Mouse (Mus musculus) kidney, embryonic 15.5 days (tissue): Measurements from ENCODE around the gene Nppb. TPM values are rescaled to one million over a fixed set of nuclear protein-coding genes. Genes with fewer than 3 reads are reported as not detected.

Source experiments
- ATAC-seq: fragments of 200-750 bp; cut with Nextera tagmentation; replicated peaks from 2 replicates; pipeline ENCODE4 v1.8.0; 2017; ENCODE audit warnings: moderate TSS enrichment; ENCODE audit not compliant: low FRiP score
- H3K27ac ChIP-seq: fragments of 300-500 bp; sonication (generic); 2 replicates; pipeline ENCODE4 v1.5.1; 2015; ENCODE audit warnings: mild to moderate bottlenecking, inconsistent platforms
- H3K27me3 ChIP-seq: fragments of 300-500 bp; sonication (generic); 2 replicates; pipeline ENCODE4 v1.6.1; 2015; ENCODE audit warnings: inconsistent platforms
- H3K36me3 ChIP-seq: fragments of 300-500 bp; sonication (generic); 2 replicates; pipeline ENCODE4 v1.6.1; 2015; ENCODE audit warnings: inconsistent platforms
- H3K4me1 ChIP-seq: fragments of 300-500 bp; sonication (generic); 2 replicates; pipeline ENCODE4 v1.6.1; 2015; ENCODE audit warnings: inconsistent platforms
- H3K4me2 ChIP-seq: fragments of 300-500 bp; sonication (generic); 2 replicates; pipeline ENCODE4 v1.6.1; 2015; ENCODE audit warnings: moderate library complexity, mild to moderate bottlenecking, inconsistent platforms
- H3K4me3 ChIP-seq: fragments of 300-500 bp; sonication (generic); replicated peaks from 2 replicates; pipeline ENCODE4 v1.5.1; 2015; ENCODE audit warnings: mild to moderate bottlenecking, inconsistent platforms
- H3K9ac ChIP-seq: fragments of 300-500 bp; sonication (generic); 2 replicates; pipeline ENCODE4 v1.6.1; 2015; ENCODE audit warnings: mild to moderate bottlenecking, inconsistent platforms
- H3K9me3 ChIP-seq: fragments of 300-500 bp; sonication (generic); replicated peaks from 2 replicates; pipeline ENCODE4 v1.6.1; 2016; ENCODE audit warnings: inconsistent platforms
- WGBS: fragments of 180-500 bp; shearing (Covaris S2); methylation state at CpG from one replicate; pipeline ENCODE4 v1.1.7; 2015; ENCODE audit warnings: mixed read lengths; 5-methylcytosine and 5-hydroxymethylcytosine counted together
- polyA plus RNA-seq: library from polyadenylated mRNA; unstranded; fragments of >200 nt; fragmentation: Nextera tagmentation; extraction: Ambion mirVana; gene quantifications from 2 replicates; pipeline ENCODE4 v1.2.1, GENCODE M21; 2015

Gene Nppb
- polyA plus RNA-seq, 1 experiment from 2014 or later: not detected

GRCm38 (mm10) chr4:147979441-147979860, 6.1 kb upstream of the Nppb start:
- H3K9ac ChIP-seq: no peak overlapping the region
- no peaks in the 10 kb centered on the region for H3K4me1 ChIP-seq
- H3K4me3 ChIP-seq: no peak overlapping the region
- no peaks in the 10 kb centered on the region for H3K36me3 ChIP-seq
- ATAC-seq: no peak
- 75% methylated on average over 7 of the region's 7 CpGs for WGBS
- H3K9me3 ChIP-seq: no peaks in the 10 kb centered on the region; the same call in 1 of the 2 replicates
- H3K27me3 ChIP-seq: no peaks in the 10 kb centered on the region
- no peak overlapping the region for H3K4me2 ChIP-seq
- no peak overlapping the region for H3K27ac ChIP-seq

- Histone ChIP-seq H3K36me3 (no peaks in the 10 kb centered on the region), H3K4me3 (no peak overlapping the region), H3K27me3 (no peaks in the 10 kb centered on the region), H3K4me2 (no peak overlapping the region), H3K9ac (no peak overlapping the region), H3K27ac (no peak overlapping the region), H3K4me1 (no peaks in the 10 kb centered on the region), H3K9me3 (no peaks in the 10 kb centered on the region)
- WGBS: 64% methylated on average over 7 of the region's 7 CpGs
- no peak for ATAC-seq
Measured at GRCm38 (mm10) chr4:147993571-147994095, 8.0 kb downstream of the Nppb start.

- ATAC-seq: no peak
- 89% methylated on average over 3 of the region's 3 CpGs for WGBS
- no peak overlapping the region for H3K27ac ChIP-seq
- H3K4me1 ChIP-seq: no peaks in the 10 kb centered on the region
- no peak overlapping the region for H3K9ac ChIP-seq
- H3K27me3 ChIP-seq: no peaks in the 10 kb centered on the region
- no peak overlapping the region for H3K4me3 ChIP-seq
- H3K36me3 ChIP-seq: no peaks in the 10 kb centered on the region
- no peak overlapping the region for H3K4me2 ChIP-seq
- no peaks in the 10 kb centered on the region for H3K9me3 ChIP-seq
Measured at GRCm38 (mm10) chr4:147995311-147995710, 9.7 kb downstream of the Nppb start.

DNA sequence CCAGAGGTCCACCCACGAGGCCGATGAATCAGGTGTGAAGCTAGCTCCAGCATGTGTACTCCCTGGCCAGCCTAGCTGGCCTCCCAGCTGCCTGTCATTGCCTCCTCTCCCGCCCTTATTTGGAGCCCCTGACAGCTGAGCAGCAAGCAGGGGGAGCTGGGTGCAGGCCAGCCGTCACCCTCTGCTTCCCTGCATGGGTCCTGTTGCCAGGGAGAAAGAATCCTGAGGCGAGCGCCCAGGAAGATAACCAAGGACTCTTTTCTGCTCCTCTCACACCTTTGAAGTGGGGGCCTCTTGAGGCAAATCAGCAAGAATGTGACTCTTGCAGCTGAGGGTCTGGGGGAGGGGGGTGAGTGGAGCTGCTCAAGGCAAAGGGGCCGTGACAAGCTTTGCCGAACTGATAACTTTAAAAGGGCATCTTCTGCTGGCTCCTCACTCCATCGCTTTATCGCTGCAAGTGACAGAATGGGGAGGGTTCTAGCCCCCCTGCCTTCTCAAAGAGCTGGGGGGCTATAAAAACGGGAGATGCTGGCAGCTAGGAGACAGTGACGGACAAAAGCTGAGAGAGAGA, 14.7 kb downstream of the Nppb start, which contains the start of gene Nppa:
Gene Nppa (plus strand): TSS at position 521 of the 571 bp plus-strand sequence.
- no peak for ATAC-seq

GRCm38 (mm10) chr4:148001013-148001789, 15.6 kb downstream of the Nppb start:
- Histone ChIP-seq H3K4me1 (no peaks in the 10 kb centered on the region), H3K9ac (no peak overlapping the region), H3K9me3 (no peaks in the 10 kb centered on the region), H3K4me2 (no peak overlapping the region), H3K36me3 (peaks cover 17% of the 10 kb centered on the region), H3K4me3 (no peak overlapping the region), H3K27me3 (no peaks in the 10 kb centered on the region), H3K27ac (no peak overlapping the region)
- WGBS: 80% methylated on average over 17 of the region's 17 CpGs
- no peak for ATAC-seq

More for the DNA sequence above, 14.7 kb downstream of the Nppb start, which contains the start of gene Nppa:
- WGBS: 26% methylated on average over 12 of the region's 12 CpGs
- Histone ChIP-seq H3K36me3 (peaks cover 8% of the 10 kb centered on the region), H3K4me1 (no peaks in the 10 kb centered on the region), H3K27me3 (no peaks in the 10 kb centered on the region), H3K4me2 (no peak within 1 kb of the TSS), H3K27ac (no peak within 1 kb of the TSS), H3K9me3 (no peaks in the 10 kb centered on the region), H3K9ac (no peak within 1 kb of the TSS), H3K4me3 (no peak within 1 kb of the TSS)

GRCm38 (mm10) chr4:148001866-148002265, 16.3 kb downstream of the Nppb start:
- H3K9me3 ChIP-seq: no peaks in the 10 kb centered on the region
- no peak overlapping the region for H3K4me3 ChIP-seq
- H3K4me2 ChIP-seq: no peak overlapping the region
- H3K4me1 ChIP-seq: no peaks in the 10 kb centered on the region
- WGBS: 48% methylated on average over 8 of the region's 8 CpGs
- no peak for ATAC-seq
- peaks cover 23% of the 10 kb centered on the region for H3K36me3 ChIP-seq
- no peak overlapping the region for H3K9ac ChIP-seq
- no peaks in the 10 kb centered on the region for H3K27me3 ChIP-seq
- H3K27ac ChIP-seq: no peak overlapping the region

- H3K4me2 ChIP-seq: no peak overlapping the region
- H3K4me3 ChIP-seq: no peak overlapping the region
- no peak overlapping the region for H3K9ac ChIP-seq
- WGBS: 57% methylated on average over 7 of the region's 7 CpGs
- ATAC-seq: no peak
- H3K9me3 ChIP-seq: no peaks in the 10 kb centered on the region
- no peaks in the 10 kb centered on the region for H3K27me3 ChIP-seq
- H3K4me1 ChIP-seq: no peaks in the 10 kb centered on the region
- H3K36me3 ChIP-seq: peaks cover 48% of the 10 kb centered on the region
- H3K27ac ChIP-seq: no peak overlapping the region
Measured at GRCm38 (mm10) chr4:148004361-148004760, 18.8 kb downstream of the Nppb start.

- 79% methylated on average over 4 of the region's 4 CpGs for WGBS
- H3K4me3 ChIP-seq: no peak overlapping the region
- no peak for ATAC-seq
- H3K4me1 ChIP-seq: no peaks in the 10 kb centered on the region
- no peaks in the 10 kb centered on the region for H3K9me3 ChIP-seq
- no peaks in the 10 kb centered on the region for H3K27me3 ChIP-seq
- H3K27ac ChIP-seq: no peak overlapping the region
- H3K36me3 ChIP-seq: peaks cover 89% of the 10 kb centered on the region
- no peak overlapping the region for H3K4me2 ChIP-seq
- H3K9ac ChIP-seq: no peak overlapping the region
Measured at GRCm38 (mm10) chr4:148008412-148008811, 22.8 kb downstream of the Nppb start.

GRCm38 (mm10) chr4:148009641-148010040, 24.1 kb downstream of the Nppb start:
- Histone ChIP-seq H3K9ac (no peak overlapping the region), H3K36me3 (peaks cover 99% of the 10 kb centered on the region), H3K4me3 (no peak overlapping the region), H3K4me2 (no peak overlapping the region), H3K4me1 (no peaks in the 10 kb centered on the region), H3K9me3 (no peaks in the 10 kb centered on the region), H3K27me3 (no peaks in the 10 kb centered on the region), H3K27ac (no peak overlapping the region)
- whole genome bisulfite sequencing: 91% methylated on average over 2 of the region's 2 CpGs
- no peak for ATAC-seq

DNA sequence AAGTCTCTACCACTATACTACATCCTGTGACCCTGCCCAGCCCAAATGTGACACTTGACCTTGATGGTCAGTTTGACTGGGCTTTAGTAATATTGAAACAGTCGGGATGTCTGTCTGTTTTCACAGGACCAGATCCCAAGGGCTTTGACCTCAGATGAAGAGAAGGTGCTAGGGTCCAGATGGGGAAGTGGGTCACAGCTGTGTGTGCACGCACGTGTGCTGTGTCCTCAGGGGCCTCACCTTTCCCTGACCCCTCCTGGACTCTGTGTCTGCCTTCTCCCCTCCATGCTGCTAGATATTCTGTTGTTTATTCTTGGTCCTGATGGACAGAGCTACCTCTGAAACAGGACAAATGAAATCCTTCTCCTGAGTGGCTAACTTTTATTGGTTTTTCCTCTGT, 25.7 kb downstream of the Nppb start:
- Histone ChIP-seq H3K9ac (no peak overlapping the region), H3K27me3 (no peaks in the 10 kb centered on the region), H3K9me3 (no peaks in the 10 kb centered on the region), H3K4me2 (no peak overlapping the region), H3K4me1 (no peaks in the 10 kb centered on the region), H3K27ac (no peak overlapping the region), H3K4me3 (no peak overlapping the region), H3K36me3 (peaks cover 100% of the 10 kb centered on the region)
- ATAC-seq: no peak
- WGBS: 83% methylated on average over 3 of the region's 3 CpGs

- H3K9me3 ChIP-seq: no peaks in the 10 kb centered on the region
- H3K4me1 ChIP-seq: no peaks in the 10 kb centered on the region
- H3K4me3 ChIP-seq: no peak overlapping the region
- H3K36me3 ChIP-seq: peaks cover 100% of the 10 kb centered on the region
- H3K27me3 ChIP-seq: no peaks in the 10 kb centered on the region
- no peak overlapping the region for H3K4me2 ChIP-seq
- H3K9ac ChIP-seq: no peak overlapping the region
- no peak overlapping the region for H3K27ac ChIP-seq
- WGBS: 91% methylated on average over 4 of the region's 4 CpGs
- ATAC-seq: no peak
Measured at GRCm38 (mm10) chr4:148012216-148012615, 26.6 kb downstream of the Nppb start.

- ATAC-seq: no peak
Measured at GRCm38 (mm10) chr4:148015418-148015817, 29.8 kb downstream of the Nppb start.

More at GRCm38 (mm10) chr4:148015418-148015817, 29.8 kb downstream of the Nppb start:
- no peaks in the 10 kb centered on the region for H3K9me3 ChIP-seq
- WGBS: 84% methylated on average over 10 of the region's 10 CpGs
- H3K4me3 ChIP-seq: no peak overlapping the region
- H3K27me3 ChIP-seq: no peaks in the 10 kb centered on the region
- H3K9ac ChIP-seq: no peak overlapping the region
- H3K4me1 ChIP-seq: no peaks in the 10 kb centered on the region
- H3K4me2 ChIP-seq: no peak overlapping the region
- no peak overlapping the region for H3K27ac ChIP-seq
- H3K36me3 ChIP-seq: peaks cover 98% of the 10 kb centered on the region
